8 mouse cellular contexts compared by ENCODE assay signal in genomic region chr1:171503250-171503591, GRCm38 (mm10). TPM values are rescaled to one million over a fixed set of nuclear protein-coding genes. Genes with fewer than 3 reads are reported as not detected.
DNase-seq lines count a peak whose midpoint lies in the region; ATAC-seq and TF ChIP-seq lines count a peak whose summit lies in the region.

Gene Alyref2, plus strand, starts transcription at chr1:171503478.

- peak within 1 kb of the TSS; percentile 84 for H3K9ac ChIP-seq in forebrain, postnatal 0 days
- H3K9ac ChIP-seq in lung, embryonic 16.5 days (ENCODE audit: low read length) = peak within 1 kb of the TSS; percentile 86

- TF ChIP-seq CTCF in cerebellum, adult 2 months (IDR thresholded peaks at IDR 0.05; ENCODE audit: borderline replicate concordance, insufficient read depth, low read depth, low read length) = peak; percentile 57
- TF ChIP-seq CTCF in forebrain, postnatal 0 days (IDR thresholded peaks at IDR 0.05; ENCODE audit: low read depth) = peak; percentile 85

- peak; percentile 97 for DNase-seq in Muller cell, postnatal 12 days (ENCODE audit: inconsistent ontology term)
- peak; percentile 89 to 90 for DNase-seq in cerebellum, adult 2 months
- DNase-seq in forebrain, postnatal 0 days = peak; percentile 97
- peak; percentile 97 for DNase-seq in layer of hippocampus, adult 9-10 months (ENCODE audit: low spot score)
- peak; percentile 97 for DNase-seq in retina, embryonic 14.5 days (ENCODE audit: low spot score)
- DNase-seq in thymus, postnatal 4 days = peak; percentile 95

- H3K4me2 ChIP-seq in forebrain, postnatal 0 days (ENCODE audit: low read depth) = peak within 1 kb of the TSS; percentile 64
- peak within 1 kb of the TSS; percentile 85 for H3K4me2 ChIP-seq in lung, embryonic 16.5 days (ENCODE audit: low read depth, low read length)

- no peaks in the 10 kb centered on the region for H3K9me3 ChIP-seq in forebrain, postnatal 0 days (ENCODE audit: low read length)
- H3K9me3 ChIP-seq in lung, embryonic 16.5 days (ENCODE audit: control insufficient read depth, low read length) = no peaks in the 10 kb centered on the region

- TF ChIP-seq POLR2A in cerebellum, adult 2 months (IDR thresholded peaks at IDR 0.05; ENCODE audit: borderline replicate concordance, insufficient read depth, low read length) = 0 out of 2 replicates have a peak, but pooled peaks have one; percentile 22

- no peaks in the 10 kb centered on the region for H3K27me3 ChIP-seq in cerebellum, adult 2 months (ENCODE audit: control insufficient read depth, insufficient read depth, low read length)
- H3K27me3 ChIP-seq in forebrain, postnatal 0 days (ENCODE audit: insufficient read depth, low read length) = no peaks in the 10 kb centered on the region
- H3K27me3 ChIP-seq in lung, embryonic 16.5 days (ENCODE audit: control insufficient read depth, insufficient read depth, low read depth, low read length) = no peaks in the 10 kb centered on the region

- WGBS in cerebellum, adult 2 months = under 1% methylated on average over 19 of the region's 19 CpGs
- WGBS in forebrain, postnatal 0 days = under 1% methylated on average over 19 of the region's 19 CpGs
- WGBS in lung, embryonic 16.5 days = under 1% methylated on average over 19 of the region's 19 CpGs

- H3K27ac ChIP-seq in cerebellum, adult 2 months (ENCODE audit: insufficient read depth, low read length) = no peak within 1 kb of the TSS; the same call in 1 of the 2 replicates
- H3K27ac ChIP-seq in forebrain, postnatal 0 days (ENCODE audit: low read depth, low read length) = peak within 1 kb of the TSS; percentile 95
- peak within 1 kb of the TSS; percentile 96 for H3K27ac ChIP-seq in lung, embryonic 16.5 days (ENCODE audit: low read length)

- no peaks in the 10 kb centered on the region for H3K36me3 ChIP-seq in forebrain, postnatal 0 days (ENCODE audit: insufficient read depth)
- no peaks in the 10 kb centered on the region for H3K36me3 ChIP-seq in lung, embryonic 16.5 days (ENCODE audit: control insufficient read depth, insufficient read depth, low read length)

- peak; percentile 88 for ATAC-seq in forebrain, postnatal 0 days
- ATAC-seq in hematopoietic stem cell, adult 5-6 weeks (replicated peaks in 1 of 2; ENCODE audit: insufficient read depth in 1 of 2, low FRiP score in 2 of 2, low TSS enrichment in 1 of 2, low read depth in 1 of 2, poor library complexity in 2 of 2, severe bottlenecking in 2 of 2) = peak; percentile 74 to 77
- peak; percentile 91 for ATAC-seq in lung, embryonic 16.5 days (ENCODE audit: low read depth)

- no peaks in the 10 kb centered on the region for H3K4me1 ChIP-seq in cerebellum, adult 2 months (ENCODE audit: control insufficient read depth, insufficient read depth, low read length)
- H3K4me1 ChIP-seq in forebrain, postnatal 0 days (ENCODE audit: insufficient read depth) = no peaks in the 10 kb centered on the region
- peaks cover 5% of the 10 kb centered on the region; the same call in 1 of the 2 replicates for H3K4me1 ChIP-seq in lung, embryonic 16.5 days (replicated peaks; ENCODE audit: control insufficient read depth, insufficient read depth, low read length)

- H3K4me3 ChIP-seq in cerebellum, adult 2 months (replicated peaks; ENCODE audit: insufficient read depth, low read depth, low read length) = peak within 1 kb of the TSS; percentile 59
- H3K4me3 ChIP-seq in forebrain, postnatal 0 days (ENCODE audit: low read depth, low read length) = peak within 1 kb of the TSS; percentile 69
- peak within 1 kb of the TSS; percentile 77 for H3K4me3 ChIP-seq in lung, embryonic 16.5 days (ENCODE audit: low read length)

RNA-seq across cellular contexts. Expression of gene Alyref2, which starts in this region (rescaled TPM):
- polyA plus RNA-seq in cerebellum, adult 2 months (2012; rRNA removed) = 7.5 and 7.6 TPM in 2 replicates
- total RNA-seq in forebrain, postnatal 0 days (2014; rRNA removed) = 12.2 and 13.4 TPM in 2 replicates
- 17.5 and 20.8 TPM in 2 replicates for polyA plus RNA-seq in forebrain, postnatal 0 days (2015; fragmentation: Nextera tagmentation; extraction: Ambion mirVana)
- total RNA-seq in hematopoietic stem cell, adult 5-6 weeks (2017) = 10.0 and 10.3 TPM in 2 replicates
- polyA plus RNA-seq in lung, embryonic 16.5 days (2015; fragmentation: Nextera tagmentation; extraction: Ambion mirVana) = 11.8 and 13.6 TPM in 2 replicates
